ENCODE assay signal across 8 mouse cellular contexts in the genomic region with DNA sequence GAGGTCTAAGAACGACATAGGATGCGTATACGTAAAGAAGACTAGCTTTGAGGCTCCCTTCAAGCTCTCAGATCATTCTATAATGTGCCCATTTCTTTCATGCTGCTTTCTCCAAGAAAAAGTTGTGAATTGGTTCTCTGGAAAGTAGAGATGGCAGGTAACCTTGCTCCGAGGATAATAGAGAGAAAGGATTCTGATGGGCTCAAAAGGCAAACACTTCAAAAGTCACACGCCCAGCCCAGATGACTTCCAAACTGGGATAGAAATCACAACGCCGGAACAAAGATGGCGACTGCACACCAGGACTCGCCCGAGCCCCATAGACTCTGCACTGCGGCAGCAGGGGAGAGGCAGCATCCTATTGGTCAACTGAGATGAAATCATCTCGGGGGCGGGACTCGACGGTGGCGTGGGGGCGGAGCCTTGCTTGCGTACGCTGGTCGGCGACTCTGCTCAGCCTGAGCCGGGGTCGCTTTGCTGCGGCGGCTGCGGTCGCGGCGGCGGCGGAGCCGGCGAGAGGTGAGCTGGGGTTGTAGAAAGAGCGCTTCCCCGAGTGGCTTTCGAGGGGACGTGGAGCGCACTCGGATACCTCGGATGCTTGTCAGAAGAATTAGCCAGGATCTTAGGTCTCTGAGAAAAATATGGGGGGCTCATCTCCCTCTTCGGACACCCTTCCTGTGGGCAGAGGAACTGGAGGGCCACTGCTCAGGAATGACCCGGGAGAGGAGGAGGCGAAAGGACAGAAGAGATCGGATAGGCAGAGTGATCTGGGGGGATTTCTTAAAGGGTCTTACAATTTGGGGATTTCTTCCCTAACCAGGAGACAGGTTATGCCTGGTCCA. TPM values are rescaled to one million over a fixed set of nuclear protein-coding genes. Genes with fewer than 3 reads are reported as not detected.
DNase-seq lines count a peak whose midpoint lies in the region; ATAC-seq and TF ChIP-seq lines count a peak whose summit lies in the region.

Atp6v0a1 (plus strand) TSS at position 407 of the 842 bp plus-strand sequence.

- H3K9ac ChIP-seq in hindbrain, postnatal 0 days (replicated peaks; ENCODE audit: low read length) = peak within 1 kb of the TSS; percentile 85

- peak; percentile 98 for DNase-seq in ZHBTc4 (ENCODE audit: low read depth, low spot score)
- peak; percentile 98 for DNase-seq in gastrocnemius, adult 2 months
- DNase-seq in hindbrain, postnatal 0 days (ENCODE audit: low spot score) = peak; percentile 99
- peak; percentile 97 for DNase-seq in left cerebral cortex, adult 2 months (ENCODE audit: extremely low spot score in 1 of 2, low spot score in 2 of 2)
- peak; percentile 98 for DNase-seq in right cerebral cortex, adult 2 months (ENCODE audit: low spot score in 2 of 2)
- DNase-seq in urinary bladder, postnatal 14 days (ENCODE audit: low spot score) = peak; percentile 98

- peak within 1 kb of the TSS; percentile 96 for H3K27ac ChIP-seq in gastrocnemius, adult 2 months
- H3K27ac ChIP-seq in hindbrain, postnatal 0 days = peak within 1 kb of the TSS; percentile 91
- peak within 1 kb of the TSS; percentile 91 for H3K27ac ChIP-seq in left cerebral cortex, adult 2 months

- peaks cover 20% of the 10 kb centered on the region for H3K4me1 ChIP-seq in hindbrain, postnatal 0 days (ENCODE audit: insufficient read depth, low read length)

- H3K4me3 ChIP-seq in gastrocnemius, adult 2 months = peak within 1 kb of the TSS; percentile 80
- H3K4me3 ChIP-seq in hindbrain, postnatal 0 days (ENCODE audit: low read length) = peak within 1 kb of the TSS; percentile 61
- peak within 1 kb of the TSS; percentile 66 for H3K4me3 ChIP-seq in left cerebral cortex, adult 2 months

- no peaks in the 10 kb centered on the region for H3K27me3 ChIP-seq in hindbrain, postnatal 0 days (ENCODE audit: insufficient read depth, low read length)

- under 1% methylated on average over 42 of the region's 44 CpGs for WGBS in hindbrain, postnatal 0 days

- H3K9me3 ChIP-seq in hindbrain, postnatal 0 days (ENCODE audit: low read length) = no peaks in the 10 kb centered on the region

- no peak for TF ChIP-seq CTCF in gastrocnemius, adult 2 months (IDR thresholded peaks at IDR 0.05)
- no peak for TF ChIP-seq CTCF in hindbrain, postnatal 0 days (IDR thresholded peaks at IDR 0.05; ENCODE audit: low read depth)
- no peak; the same call in 1 of the 2 replicates for TF ChIP-seq CTCF in left cerebral cortex, adult 2 months (IDR thresholded peaks at IDR 0.05)

- peak within 1 kb of the TSS; percentile 63 for H3K4me2 ChIP-seq in hindbrain, postnatal 0 days (ENCODE audit: low read depth, low read length)

- H3K36me3 ChIP-seq in hindbrain, postnatal 0 days (ENCODE audit: insufficient read depth, low read length) = peaks cover 13% of the 10 kb centered on the region

- peak; percentile 98 for ATAC-seq in common myeloid progenitor, adult 5-6 weeks (replicated peaks; ENCODE audit: low read depth, poor library complexity, severe bottlenecking)
- ATAC-seq in hindbrain, postnatal 0 days = peak; percentile 100
- peak; percentile 97 for ATAC-seq in megakaryocyte, adult 5-6 weeks (ENCODE audit: poor library complexity, severe bottlenecking)

- intact Hi-C loops in gastrocnemius, adult 2 months (cut with DNase I) = no loop called here
- intact Hi-C loops in left cerebral cortex, adult 2 months (cut with DNase I) = loop anchor here (10.0 kb wide), 1 partner anchor 166 kb away; the partner anchor contains the start of genes Ccr10, Cntnap1 and Plekhh3

RNA-seq across cellular contexts. Expression of gene Atp6v0a1, which starts in this region (rescaled TPM):
- 16.2 and 25.9 TPM in 2 replicates for total RNA-seq in common myeloid progenitor, adult 5-6 weeks (2017)
- 10 to 100 TPM; 59.6 to 65.2 TPM for total RNA-seq in gastrocnemius, adult 2 months (2021)
- total RNA-seq in hindbrain, postnatal 0 days (2014; rRNA removed) = 213 and 222 TPM in 2 replicates
- 162 and 181 TPM in 2 replicates for polyA plus RNA-seq in hindbrain, postnatal 0 days (2015; fragmentation: Nextera tagmentation; extraction: Ambion mirVana)
- 100 to 1,000 TPM; 442 to 461 TPM for total RNA-seq in left cerebral cortex, adult 2 months (2021)
- total RNA-seq in megakaryocyte, adult 5-6 weeks (2015) = 40.2 and 42.9 TPM in 2 replicates
- 35.2 and 46.1 TPM in 2 replicates for total RNA-seq in megakaryocyte, adult 5-6 weeks (2017)

Comparison
In these comparisons a context has a peak if more than half of its experiments do, and no peak if none do; other contexts are left out.
1. Peak in every context shown above with its lines: DNase-seq, ATAC-seq, H3K4me3 ChIP-seq and H3K27ac ChIP-seq.